8 mouse cellular contexts compared by ENCODE assay signal in the genomic region with DNA sequence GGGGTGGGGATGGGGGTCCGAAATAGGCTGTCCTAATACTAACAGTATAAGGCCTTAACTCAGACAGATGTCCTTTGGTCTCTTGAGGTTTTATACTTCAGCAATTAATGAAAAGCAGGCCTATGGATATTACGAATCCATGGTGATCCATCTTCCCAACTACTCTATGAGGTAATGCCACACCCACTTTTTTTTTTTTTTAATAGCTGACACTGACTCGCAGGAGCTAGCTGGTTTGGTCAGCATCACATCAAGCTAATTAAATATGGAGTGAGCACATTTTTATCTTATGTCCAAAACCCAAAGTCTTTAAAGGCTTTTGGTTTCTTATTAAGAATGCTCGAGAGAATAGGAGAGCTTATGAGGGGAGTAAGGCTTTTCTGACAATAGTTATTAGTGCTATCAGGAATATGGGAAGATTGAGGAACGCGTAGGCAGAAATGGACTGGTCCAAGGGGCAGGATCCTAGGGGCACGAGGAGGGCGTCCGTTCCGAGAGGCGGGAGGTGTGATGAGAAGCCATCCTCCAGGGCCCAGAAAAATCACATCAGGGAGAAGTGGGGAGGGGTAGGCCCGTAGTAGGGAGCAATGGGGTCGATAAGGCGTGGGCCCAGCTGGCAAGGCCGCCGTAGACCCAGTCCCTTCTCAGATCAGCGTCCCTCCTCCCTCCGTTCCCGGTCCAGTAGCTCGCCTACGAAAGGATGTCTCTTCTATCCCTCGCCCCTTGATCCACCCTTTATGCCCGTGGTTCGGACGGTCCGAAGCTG. TPM values are rescaled to one million over a fixed set of nuclear protein-coding genes. Genes with fewer than 3 reads are reported as not detected.
A peak's percentile ranks its signal among the peaks of the same experiment; 100 is the strongest.
DNase-seq lines count a peak whose midpoint lies in the region; ATAC-seq and TF ChIP-seq lines count a peak whose summit lies in the region.

No protein-coding gene starts in this region.

- 9% methylated on average over 23 of the region's 26 CpGs for WGBS in embryonic facial prominence, embryonic 11.5 days
- WGBS in intestine, embryonic 15.5 days, result 8% methylated on average over 26 of the region's 26 CpGs
- whole genome bisulfite sequencing in midbrain, embryonic 15.5 days, result 9% methylated on average over 26 of the region's 26 CpGs

- no peaks in the 10 kb centered on the region for H3K27me3 ChIP-seq in embryonic facial prominence, embryonic 11.5 days (ENCODE audit: control insufficient read depth, insufficient read depth, low read length)
- no peaks in the 10 kb centered on the region for H3K27me3 ChIP-seq in intestine, embryonic 15.5 days (replicated peaks)
- H3K27me3 ChIP-seq in midbrain, embryonic 15.5 days (replicated peaks), result no peaks in the 10 kb centered on the region

- peak overlapping the region; percentile 85 for H3K27ac ChIP-seq in left cerebral cortex, adult 2 months
- H3K27ac ChIP-seq in embryonic facial prominence, embryonic 11.5 days (replicated peaks; ENCODE audit: low read depth, low read length), result no peak overlapping the region
- H3K27ac ChIP-seq in intestine, embryonic 15.5 days, result peak overlapping the region; percentile 29; the same call in 1 of the 2 replicates
- peak overlapping the region; percentile 70 for H3K27ac ChIP-seq in midbrain, embryonic 15.5 days

- no peaks in the 10 kb centered on the region; the same call in 1 of the 2 replicates for H3K36me3 ChIP-seq in embryonic facial prominence, embryonic 11.5 days (replicated peaks; ENCODE audit: control insufficient read depth, insufficient read depth, low read depth, low read length)
- H3K36me3 ChIP-seq in intestine, embryonic 15.5 days, result peaks cover 16% of the 10 kb centered on the region
- H3K36me3 ChIP-seq in midbrain, embryonic 15.5 days (replicated peaks), result peaks cover 31% of the 10 kb centered on the region

- H3K4me3 ChIP-seq in left cerebral cortex, adult 2 months, result peak overlapping the region; percentile 77
- peak overlapping the region; percentile 87 for H3K4me3 ChIP-seq in embryonic facial prominence, embryonic 11.5 days (ENCODE audit: low read depth, low read length)
- peak overlapping the region; percentile 86 for H3K4me3 ChIP-seq in intestine, embryonic 15.5 days (replicated peaks)
- peak overlapping the region; percentile 85 for H3K4me3 ChIP-seq in midbrain, embryonic 15.5 days

- peak overlapping the region; percentile 80 for H3K9ac ChIP-seq in embryonic facial prominence, embryonic 11.5 days (replicated peaks; ENCODE audit: low read length)
- peak overlapping the region; percentile 82 for H3K9ac ChIP-seq in intestine, embryonic 15.5 days
- peak overlapping the region; percentile 80 for H3K9ac ChIP-seq in midbrain, embryonic 15.5 days

- H3K4me1 ChIP-seq in embryonic facial prominence, embryonic 11.5 days (ENCODE audit: control insufficient read depth, insufficient read depth, low read length), result no peaks in the 10 kb centered on the region
- H3K4me1 ChIP-seq in intestine, embryonic 15.5 days (replicated peaks), result peaks cover 7% of the 10 kb centered on the region
- H3K4me1 ChIP-seq in midbrain, embryonic 15.5 days, result peaks cover 20% of the 10 kb centered on the region

- H3K4me2 ChIP-seq in embryonic facial prominence, embryonic 11.5 days (ENCODE audit: low read depth, low read length), result peak overlapping the region; percentile 46
- peak overlapping the region; percentile 74 for H3K4me2 ChIP-seq in intestine, embryonic 15.5 days (replicated peaks)
- H3K4me2 ChIP-seq in midbrain, embryonic 15.5 days, result peak overlapping the region; percentile 92

- TF ChIP-seq CTCF in left cerebral cortex, adult 2 months (IDR thresholded peaks at IDR 0.05), result no peak

- DNase-seq in left cerebral cortex, adult 2 months (ENCODE audit: extremely low spot score in 1 of 2, low spot score in 2 of 2), result no peak
- DNase-seq in left cerebral cortex, postnatal 10 days (ENCODE audit: extremely low spot score in 1 of 2, low spot score in 2 of 2), result no peak
- no peak for DNase-seq in embryonic facial prominence, embryonic 11.5 days (ENCODE audit: low spot score)
- no peak for DNase-seq in left cerebral cortex, postnatal 36 days (ENCODE audit: low spot score in 2 of 2)
- no peak for DNase-seq in spleen, postnatal 14 days (ENCODE audit: low spot score in 2 of 2)
- no peak for DNase-seq in cerebellum, adult 9-11 months

- peak; percentile 73 for ATAC-seq in embryonic facial prominence, embryonic 11.5 days (replicated peaks; ENCODE audit: insufficient number of reproducible peaks, low FRiP score, low TSS enrichment, low read depth)
- peak; percentile 79 for ATAC-seq in intestine, embryonic 15.5 days
- peak; percentile 77 for ATAC-seq in midbrain, embryonic 15.5 days (replicated peaks)

- no peaks in the 10 kb centered on the region for H3K9me3 ChIP-seq in embryonic facial prominence, embryonic 11.5 days (replicated peaks; ENCODE audit: control insufficient read depth, low read length)
- H3K9me3 ChIP-seq in intestine, embryonic 15.5 days, result no peaks in the 10 kb centered on the region
- H3K9me3 ChIP-seq in midbrain, embryonic 15.5 days, result no peaks in the 10 kb centered on the region

- intact Hi-C loops in left cerebral cortex, adult 2 months (cut with DNase I), result loop anchor here (1.0 kb wide), 1 partner anchor 12 kb away; a partner anchor contains a TSS
- intact Hi-C loops in left cerebral cortex, postnatal 10 days (cut with DNase I), result no loop called here
- intact Hi-C loops in left cerebral cortex, postnatal 36 days (cut with DNase I), result loop anchor here (1.0 kb wide), 1 partner anchor 12 kb away; a partner anchor contains a TSS

RNA-seq across cellular contexts. Expression of a gene that starts 0.5 kb away (rescaled TPM):
- 10 to 100 TPM; 64.1 to 71.2 TPM for total RNA-seq in left cerebral cortex, adult 2 months (2021)
- 10 to 100 TPM; 55.7 to 59.1 TPM for total RNA-seq in left cerebral cortex, postnatal 10 days (2021)
- polyA plus RNA-seq in embryonic facial prominence, embryonic 11.5 days (2014; fragmentation: Nextera tagmentation; extraction: Ambion mirVana), result 9.4 TPM in 2 replicates
- polyA plus RNA-seq in intestine, embryonic 15.5 days (2015; fragmentation: Nextera tagmentation; extraction: Ambion mirVana), result 28.2 and 30.2 TPM in 2 replicates
- 48.8 and 50.0 TPM in 2 replicates for polyA plus RNA-seq in midbrain, embryonic 15.5 days (2015; fragmentation: Nextera tagmentation; extraction: Ambion mirVana)
- total RNA-seq in left cerebral cortex, postnatal 36 days (2021), result 10 to 100 TPM; 46.7 to 68.2 TPM

RNA-seq across cellular contexts. Expression of a gene that starts 0.6 kb away (rescaled TPM):
- total RNA-seq in left cerebral cortex, adult 2 months (2021), result 1 to 10 TPM; 6.0 to 8.7 TPM
- 1 to 10 TPM; 7.5 to 8.8 TPM for total RNA-seq in left cerebral cortex, postnatal 10 days (2021)
- polyA plus RNA-seq in embryonic facial prominence, embryonic 11.5 days (2014; fragmentation: Nextera tagmentation; extraction: Ambion mirVana), result 14.1 and 14.5 TPM in 2 replicates
- polyA plus RNA-seq in intestine, embryonic 15.5 days (2015; fragmentation: Nextera tagmentation; extraction: Ambion mirVana), result 4.0 and 5.3 TPM in 2 replicates
- 21.0 and 25.1 TPM in 2 replicates for polyA plus RNA-seq in midbrain, embryonic 15.5 days (2015; fragmentation: Nextera tagmentation; extraction: Ambion mirVana)
- total RNA-seq in left cerebral cortex, postnatal 36 days (2021), result 1 to 10 TPM; 3.7 to 6.9 TPM

RNA-seq across cellular contexts. Expression of a gene that starts 12.6 kb away (rescaled TPM):
- total RNA-seq in left cerebral cortex, adult 2 months (2021), result 10 to 100 TPM; 22.9 to 23.7 TPM
- total RNA-seq in left cerebral cortex, postnatal 10 days (2021), result 10 to 100 TPM; 21.2 to 23.1 TPM
- 13.7 and 18.4 TPM in 2 replicates for polyA plus RNA-seq in embryonic facial prominence, embryonic 11.5 days (2014; fragmentation: Nextera tagmentation; extraction: Ambion mirVana)
- 21.9 and 22.1 TPM in 2 replicates for polyA plus RNA-seq in intestine, embryonic 15.5 days (2015; fragmentation: Nextera tagmentation; extraction: Ambion mirVana)
- polyA plus RNA-seq in midbrain, embryonic 15.5 days (2015; fragmentation: Nextera tagmentation; extraction: Ambion mirVana), result 24.2 TPM in 2 replicates
- 10 to 100 TPM; 22.5 to 24.7 TPM for total RNA-seq in left cerebral cortex, postnatal 36 days (2021)

RNA-seq across cellular contexts. Expression of a gene that starts 12.6 kb away (rescaled TPM):
- 10 to 100 TPM; 36.1 to 36.7 TPM for total RNA-seq in left cerebral cortex, adult 2 months (2021)
- 10 to 100 TPM; 24.1 to 25.3 TPM for total RNA-seq in left cerebral cortex, postnatal 10 days (2021)
- 7.1 and 7.8 TPM in 2 replicates for polyA plus RNA-seq in embryonic facial prominence, embryonic 11.5 days (2014; fragmentation: Nextera tagmentation; extraction: Ambion mirVana)
- polyA plus RNA-seq in intestine, embryonic 15.5 days (2015; fragmentation: Nextera tagmentation; extraction: Ambion mirVana), result 4.6 and 5.4 TPM in 2 replicates
- polyA plus RNA-seq in midbrain, embryonic 15.5 days (2015; fragmentation: Nextera tagmentation; extraction: Ambion mirVana), result 9.1 and 10.2 TPM in 2 replicates
- 10 to 100 TPM; 25.2 to 35.0 TPM for total RNA-seq in left cerebral cortex, postnatal 36 days (2021)

RNA-seq across cellular contexts. Expression of a gene that starts 56.6 kb away (rescaled TPM):
- total RNA-seq in left cerebral cortex, adult 2 months (2021), result 10 to 100 TPM; 27.9 to 30.7 TPM
- 10 to 100 TPM; 24.6 to 25.4 TPM for total RNA-seq in left cerebral cortex, postnatal 10 days (2021)
- 45.7 and 46.5 TPM in 2 replicates for polyA plus RNA-seq in embryonic facial prominence, embryonic 11.5 days (2014; fragmentation: Nextera tagmentation; extraction: Ambion mirVana)
- 22.2 and 26.0 TPM in 2 replicates for polyA plus RNA-seq in intestine, embryonic 15.5 days (2015; fragmentation: Nextera tagmentation; extraction: Ambion mirVana)
- 27.4 and 29.3 TPM in 2 replicates for polyA plus RNA-seq in midbrain, embryonic 15.5 days (2015; fragmentation: Nextera tagmentation; extraction: Ambion mirVana)
- total RNA-seq in left cerebral cortex, postnatal 36 days (2021), result 10 to 100 TPM; 21.5 to 24.5 TPM
